ENCODE assay signal across 9 mouse cellular contexts in the genomic region with DNA sequence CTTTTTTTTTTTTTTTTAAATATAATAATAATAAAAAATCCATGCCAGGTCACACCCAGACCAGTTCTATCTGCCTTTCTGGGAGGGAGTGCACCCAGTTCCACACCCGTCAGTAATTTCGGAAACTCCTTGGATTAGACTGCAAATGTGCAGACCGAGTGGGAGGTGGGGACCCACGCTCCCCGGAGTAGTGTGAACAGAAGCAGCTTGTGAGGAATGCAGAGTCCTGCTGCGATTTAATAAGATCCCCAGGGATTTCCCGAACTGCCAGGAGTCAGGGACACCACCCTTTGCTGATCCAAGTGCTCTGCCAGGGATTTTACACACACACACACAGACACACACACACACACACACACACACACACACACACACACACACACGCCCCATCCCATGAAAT. TPM values are rescaled to one million over a fixed set of nuclear protein-coding genes. Genes with fewer than 3 reads are reported as not detected.
DNase-seq lines count a peak whose midpoint lies in the region; ATAC-seq and TF ChIP-seq lines count a peak whose summit lies in the region.
"Had no signal": no experiment of that assay in that cellular context is flagged by ENCODE, and none has a peak within 500 bp of the region (broad histone marks: within the 10 kb centered on the region; RNA-seq: fewer than 3 reads in every experiment).

No protein-coding gene starts in this region.

- no peak for TF ChIP-seq CTCF in forebrain, postnatal 0 days (IDR thresholded peaks at IDR 0.05; ENCODE audit: low read depth)

- peak overlapping the region; percentile 39; the same call in 1 of the 2 replicates for H3K27ac ChIP-seq in forebrain, embryonic 11.5 days (ENCODE audit: low read depth, low read length)
- no peak overlapping the region for H3K27ac ChIP-seq in forebrain, postnatal 0 days (ENCODE audit: low read depth, low read length)
- no peak overlapping the region for H3K27ac ChIP-seq in limb, embryonic 11.5 days (replicated peaks; ENCODE audit: low read depth, low read length)
- no peak overlapping the region for H3K27ac ChIP-seq in limb, embryonic 10.5 days
- peak overlapping the region; percentile 85; the same call in 1 of the 2 replicates for H3K27ac ChIP-seq in neural tube, embryonic 15.5 days (replicated peaks)

- H3K4me1 ChIP-seq in forebrain, embryonic 11.5 days (replicated peaks; ENCODE audit: control insufficient read depth, insufficient read depth, low read length), result peaks cover 14% of the 10 kb centered on the region
- H3K4me1 ChIP-seq in forebrain, postnatal 0 days (ENCODE audit: insufficient read depth), result peaks cover 5% of the 10 kb centered on the region
- peaks cover 5% of the 10 kb centered on the region; the same call in 1 of the 2 replicates for H3K4me1 ChIP-seq in limb, embryonic 11.5 days (ENCODE audit: control insufficient read depth, insufficient read depth, low read length)
- H3K4me1 ChIP-seq in limb, embryonic 10.5 days, result peaks cover 18% of the 10 kb centered on the region
- H3K4me1 ChIP-seq in neural tube, embryonic 15.5 days, result peaks cover 51% of the 10 kb centered on the region

- ATAC-seq in forebrain, embryonic 11.5 days (replicated peaks; ENCODE audit: low FRiP score), result no peak
- no peak for ATAC-seq in forebrain, postnatal 0 days
- ATAC-seq in limb, embryonic 11.5 days (ENCODE audit: insufficient number of reproducible peaks, low FRiP score, low TSS enrichment, low read depth), result 0 out of 2 replicates have a peak, but pooled peaks have one; percentile 22
- ATAC-seq in neural tube, embryonic 15.5 days (ENCODE audit: low FRiP score), result no peak

- no peaks in the 10 kb centered on the region for H3K36me3 ChIP-seq in forebrain, embryonic 11.5 days (ENCODE audit: control insufficient read depth, insufficient read depth, low read length)
- H3K36me3 ChIP-seq in forebrain, postnatal 0 days (ENCODE audit: insufficient read depth), result no peaks in the 10 kb centered on the region; the same call in 1 of the 2 replicates
- H3K36me3 ChIP-seq in limb, embryonic 11.5 days (ENCODE audit: control insufficient read depth, insufficient read depth, low read length), result no peaks in the 10 kb centered on the region
- H3K36me3 ChIP-seq in limb, embryonic 10.5 days, result no peaks in the 10 kb centered on the region
- H3K36me3 ChIP-seq in neural tube, embryonic 15.5 days, result no peaks in the 10 kb centered on the region

- no peaks in the 10 kb centered on the region for H3K9me3 ChIP-seq in forebrain, embryonic 11.5 days (ENCODE audit: control insufficient read depth, low read length)
- no peaks in the 10 kb centered on the region for H3K9me3 ChIP-seq in forebrain, postnatal 0 days (ENCODE audit: low read length)
- H3K9me3 ChIP-seq in limb, embryonic 11.5 days (ENCODE audit: control insufficient read depth, low read length), result no peaks in the 10 kb centered on the region
- no peaks in the 10 kb centered on the region for H3K9me3 ChIP-seq in limb, embryonic 10.5 days (replicated peaks)
- H3K9me3 ChIP-seq in neural tube, embryonic 15.5 days (replicated peaks), result no peaks in the 10 kb centered on the region

- H3K27me3 ChIP-seq in forebrain, embryonic 11.5 days (ENCODE audit: control insufficient read depth, insufficient read depth, low read length), result no peaks in the 10 kb centered on the region; the same call in 1 of the 2 replicates
- no peaks in the 10 kb centered on the region for H3K27me3 ChIP-seq in forebrain, postnatal 0 days (ENCODE audit: insufficient read depth, low read length)
- 0 out of 2 replicates have a peak, but pooled peaks cover 6% of the 10 kb centered on the region for H3K27me3 ChIP-seq in limb, embryonic 11.5 days (ENCODE audit: control insufficient read depth, insufficient read depth, low read length)
- peaks cover 43% of the 10 kb centered on the region for H3K27me3 ChIP-seq in limb, embryonic 10.5 days (ENCODE audit: low read depth, poor library complexity, severe bottlenecking)
- no peaks in the 10 kb centered on the region for H3K27me3 ChIP-seq in neural tube, embryonic 15.5 days (replicated peaks)

- peak; percentile 58 for DNase-seq in forebrain, embryonic 11.5 days (ENCODE audit: low spot score)
- DNase-seq in forebrain, postnatal 0 days, result no peak
- no peak for DNase-seq in limb, embryonic 11.5 days (ENCODE audit: low spot score)
- DNase-seq in limb, embryonic 10.5 days (ENCODE audit: low spot score), result no peak
- peak; percentile 74 for DNase-seq in cerebellum, adult 9-11 months
- no peak for DNase-seq in gastrocnemius, postnatal 4 days (ENCODE audit: low spot score in 2 of 2)
- no peak for DNase-seq in adrenal gland, adult 18-20 months (ENCODE audit: low spot score in 2 of 2)

- peak overlapping the region; percentile 55 for H3K9ac ChIP-seq in forebrain, embryonic 11.5 days (ENCODE audit: low read length)
- H3K9ac ChIP-seq in forebrain, postnatal 0 days, result no peak overlapping the region
- no peak overlapping the region for H3K9ac ChIP-seq in limb, embryonic 11.5 days (ENCODE audit: low read length)
- H3K9ac ChIP-seq in neural tube, embryonic 15.5 days (replicated peaks), result 0 out of 2 replicates have a peak overlapping the region, but pooled peaks have one; percentile 44

- H3K4me3 ChIP-seq in forebrain, embryonic 11.5 days (ENCODE audit: low read depth, low read length), result no peak overlapping the region
- no peak overlapping the region for H3K4me3 ChIP-seq in forebrain, postnatal 0 days (ENCODE audit: low read depth, low read length)
- H3K4me3 ChIP-seq in limb, embryonic 11.5 days (ENCODE audit: low read depth, low read length), result no peak overlapping the region
- no peak overlapping the region for H3K4me3 ChIP-seq in limb, embryonic 10.5 days
- no peak overlapping the region for H3K4me3 ChIP-seq in neural tube, embryonic 15.5 days (replicated peaks)

- 25% methylated on average over 8 of the region's 8 CpGs for WGBS in forebrain, embryonic 11.5 days
- WGBS in forebrain, postnatal 0 days, result 16% methylated on average over 8 of the region's 8 CpGs
- 33% methylated on average over 8 of the region's 8 CpGs for WGBS in limb, embryonic 11.5 days
- WGBS in limb, embryonic 10.5 days, result 49% methylated on average over 8 of the region's 8 CpGs
- 40% methylated on average over 8 of the region's 8 CpGs for WGBS in neural tube, embryonic 15.5 days

- no peak overlapping the region for H3K4me2 ChIP-seq in forebrain, embryonic 11.5 days (ENCODE audit: low read depth, low read length, severe bottlenecking)
- H3K4me2 ChIP-seq in forebrain, postnatal 0 days (ENCODE audit: low read depth), result no peak overlapping the region
- H3K4me2 ChIP-seq in limb, embryonic 11.5 days (ENCODE audit: low read depth, severe bottlenecking), result no peak overlapping the region
- H3K4me2 ChIP-seq in neural tube, embryonic 15.5 days, result peak overlapping the region; percentile 66

RNA-seq across cellular contexts. Expression of gene Zdhhc22, which starts 16.5 kb away (rescaled TPM):
- polyA plus RNA-seq in forebrain, embryonic 11.5 days (2014; fragmentation: Nextera tagmentation; extraction: Ambion mirVana), result 0.15 and 0.17 TPM in 2 replicates
- total RNA-seq in forebrain, postnatal 0 days (2014; rRNA removed), result 10.7 and 12.5 TPM in 2 replicates
- polyA plus RNA-seq in forebrain, postnatal 0 days (2015; fragmentation: Nextera tagmentation; extraction: Ambion mirVana), result 12.3 and 21.7 TPM in 2 replicates
- polyA plus RNA-seq in limb, embryonic 11.5 days (2014; fragmentation: Nextera tagmentation; extraction: Ambion mirVana), result 0.05 TPM in 1 of 2 replicates, not detected in the other
- 0.04 TPM in 2 replicates for polyA plus RNA-seq in limb, embryonic 10.5 days (2016; fragmentation: Nextera tagmentation; extraction: Ambion mirVana)
- polyA plus RNA-seq in neural tube, embryonic 15.5 days (2015; fragmentation: Nextera tagmentation; extraction: Ambion mirVana), result 18.2 and 19.4 TPM in 2 replicates
- not detected for total RNA-seq in gastrocnemius, postnatal 4 days (2021)
- 1 to 10 TPM; 1.0 to 2.2 TPM for total RNA-seq in adrenal gland, adult 18-20 months (2021)
- polyA plus RNA-seq: heart, embryonic 11.5 days had no signal

RNA-seq across cellular contexts. Expression of gene Cipc, which starts 26.9 kb away (rescaled TPM):
- polyA plus RNA-seq in forebrain, embryonic 11.5 days (2014; fragmentation: Nextera tagmentation; extraction: Ambion mirVana), result 46.5 and 48.7 TPM in 2 replicates
- 53.1 and 62.9 TPM in 2 replicates for total RNA-seq in forebrain, postnatal 0 days (2014; rRNA removed)
- polyA plus RNA-seq in forebrain, postnatal 0 days (2015; fragmentation: Nextera tagmentation; extraction: Ambion mirVana), result 28.4 and 38.1 TPM in 2 replicates
- polyA plus RNA-seq in limb, embryonic 11.5 days (2014; fragmentation: Nextera tagmentation; extraction: Ambion mirVana), result 31.3 and 33.7 TPM in 2 replicates
- 31.8 and 37.7 TPM in 2 replicates for polyA plus RNA-seq in limb, embryonic 10.5 days (2016; fragmentation: Nextera tagmentation; extraction: Ambion mirVana)
- polyA plus RNA-seq in neural tube, embryonic 15.5 days (2015; fragmentation: Nextera tagmentation; extraction: Ambion mirVana), result 37.2 and 40.8 TPM in 2 replicates
- total RNA-seq in gastrocnemius, postnatal 4 days (2021), result 10 to 100 TPM; 21.5 to 31.1 TPM
- total RNA-seq in adrenal gland, adult 18-20 months (2021), result 10 to 100 TPM; 21.8 to 28.5 TPM

RNA-seq across cellular contexts. Expression of gene Tmem63c, which starts 47.4 kb away (rescaled TPM):
- 0.25 and 0.32 TPM in 2 replicates for polyA plus RNA-seq in forebrain, embryonic 11.5 days (2014; fragmentation: Nextera tagmentation; extraction: Ambion mirVana)
- total RNA-seq in forebrain, postnatal 0 days (2014; rRNA removed), result 20.1 and 21.8 TPM in 2 replicates
- polyA plus RNA-seq in forebrain, postnatal 0 days (2015; fragmentation: Nextera tagmentation; extraction: Ambion mirVana), result 6.6 and 8.5 TPM in 2 replicates
- 0.07 TPM in 1 of 2 replicates, not detected in the other for polyA plus RNA-seq in limb, embryonic 11.5 days (2014; fragmentation: Nextera tagmentation; extraction: Ambion mirVana)
- not detected in 2 replicates for polyA plus RNA-seq in limb, embryonic 10.5 days (2016; fragmentation: Nextera tagmentation; extraction: Ambion mirVana)
- polyA plus RNA-seq in neural tube, embryonic 15.5 days (2015; fragmentation: Nextera tagmentation; extraction: Ambion mirVana), result 10.8 and 12.3 TPM in 2 replicates
- total RNA-seq in gastrocnemius, postnatal 4 days (2021), result under 1 TPM; 0.10 to 0.16 TPM
- total RNA-seq in adrenal gland, adult 18-20 months (2021), result 1 to 10 TPM; 1.6 TPM
- polyA plus RNA-seq: heart, embryonic 11.5 days had no signal

Comparison
In these comparisons a context has a peak if more than half of its experiments do, and no peak if none do; other contexts are left out.
1. DNase-seq: peak in forebrain, embryonic 11.5 days (single experiment) and cerebellum, adult 9-11 months (single experiment); none in forebrain, postnatal 0 days (single experiment), limb, embryonic 11.5 days (single experiment), limb, embryonic 10.5 days (single experiment), gastrocnemius, postnatal 4 days (0 of 2) and adrenal gland, adult 18-20 months (0 of 2).
2. H3K27ac ChIP-seq: peak in forebrain, embryonic 11.5 days (single experiment) and neural tube, embryonic 15.5 days (single experiment); none in forebrain, postnatal 0 days (single experiment), limb, embryonic 11.5 days (single experiment) and limb, embryonic 10.5 days (single experiment).
3. H3K9ac ChIP-seq: peak in forebrain, embryonic 11.5 days (single experiment) and neural tube, embryonic 15.5 days (single experiment); none in forebrain, postnatal 0 days (single experiment) and limb, embryonic 11.5 days (single experiment).
4. RNA of gene Zdhhc22, which starts 16.5 kb away (polyA plus RNA-seq): 12.3 to 21.7 TPM in forebrain, postnatal 0 days and 18.2 to 19.4 TPM in neural tube, embryonic 15.5 days; 0.15 to 0.17 TPM in forebrain, embryonic 11.5 days, 0.05 TPM in limb, embryonic 11.5 days and 0.04 TPM in limb, embryonic 10.5 days; every median in the first group is over 10 times any median in the second.